Mouse (Mus musculus) liver, embryonic 13.5 days (tissue): ENCODE results near the gene Wdr26. TPM values are rescaled to one million over a fixed set of nuclear protein-coding genes. Genes with fewer than 3 reads are reported as not detected.

Experiments
- ATAC-seq: fragments of 200-750 bp; cut with Nextera tagmentation; 2 replicates; pipeline ENCODE4 v1.8.0; 2017; ENCODE audit warnings: low read depth, mild to moderate bottlenecking, moderate number of reproducible peaks, moderate library complexity
- DNase-seq: peaks from one replicate; pipeline ENCODE4 v3.0.0; 2022
- H3K27ac ChIP-seq: fragments of 300-500 bp; sonication (generic); 2 replicates; pipeline ENCODE4 v1.5.1; 2015; ENCODE audit warnings: moderate library complexity, mild to moderate bottlenecking, inconsistent platforms
- H3K27me3 ChIP-seq: fragments of 300-500 bp; sonication (generic); 2 replicates; pipeline ENCODE4 v1.6.1; 2015; ENCODE audit warnings: mild to moderate bottlenecking, inconsistent platforms
- H3K36me3 ChIP-seq: fragments of 300-500 bp; sonication (generic); 2 replicates; pipeline ENCODE4 v1.6.1; 2015; ENCODE audit warnings: mild to moderate bottlenecking, inconsistent platforms
- H3K4me1 ChIP-seq: fragments of 300-500 bp; sonication (generic); replicated peaks from 2 replicates; pipeline ENCODE4 v1.6.1; 2015; ENCODE audit warnings: inconsistent platforms
- H3K4me2 ChIP-seq: fragments of 300-500 bp; sonication (generic); 2 replicates; pipeline ENCODE4 v1.6.1; 2015; ENCODE audit warnings: inconsistent platforms, mild to moderate bottlenecking, moderate library complexity
- H3K4me3 ChIP-seq: fragments of 300-500 bp; sonication (generic); replicated peaks from 2 replicates; pipeline ENCODE4 v1.5.1; 2015; ENCODE audit warnings: mild to moderate bottlenecking, inconsistent platforms
- H3K9ac ChIP-seq: fragments of 300-500 bp; sonication (generic); 2 replicates; pipeline ENCODE4 v1.6.1; 2015; ENCODE audit warnings: mild to moderate bottlenecking, inconsistent platforms
- H3K9me3 ChIP-seq: fragments of 300-500 bp; sonication (generic); replicated peaks from 2 replicates; pipeline ENCODE4 v1.6.1; 2016; ENCODE audit warnings: inconsistent platforms
- WGBS: fragments of 180-500 bp; shearing (Covaris S2); methylation state at CpG from one replicate; pipeline ENCODE4 v1.1.7; 2015; ENCODE audit not compliant: insufficient replicate concordance; 5-methylcytosine and 5-hydroxymethylcytosine counted together
- polyA plus RNA-seq: library from polyadenylated mRNA; unstranded; fragments of >200 nt; fragmentation: Nextera tagmentation; extraction: Ambion mirVana; gene quantifications from 2 replicates; pipeline ENCODE4 v1.2.1, GENCODE M21; 2015

Wdr26 gene
- polyA plus RNA-seq, 1 experiment from 2014 or later = 55.6 TPM

GRCm38 (mm10) chr1:181151541-181151940 lies 60.3 kb downstream of the Wdr26 start:
- Histone ChIP-seq H3K4me3 (peak overlapping the region; percentile 96), H3K4me1 (peaks cover 60% of the 10 kb centered on the region), H3K9ac (peak overlapping the region; percentile 97), H3K36me3 (peaks cover 21% of the 10 kb centered on the region), H3K9me3 (no peaks in the 10 kb centered on the region), H3K4me2 (peak overlapping the region; percentile 91), H3K27ac (peak overlapping the region; percentile 86; the same call in 1 of the 2 replicates), H3K27me3 (no peaks in the 10 kb centered on the region)
- WGBS = 39% methylated on average over 5 of the region's 5 CpGs
- DNase-seq (no peak), ATAC-seq (no peak)

- H3K9me3 ChIP-seq = no peaks in the 10 kb centered on the region
- peak; percentile 87 for ATAC-seq
- peak overlapping the region; percentile 86 for H3K27ac ChIP-seq
- no peaks in the 10 kb centered on the region for H3K27me3 ChIP-seq
- peak; percentile 83 for DNase-seq
- WGBS = under 1% methylated on average over 59 of the region's 59 CpGs
- peak overlapping the region; percentile 96 for H3K4me3 ChIP-seq
- H3K4me1 ChIP-seq = peaks cover 66% of the 10 kb centered on the region
- H3K36me3 ChIP-seq = peaks cover 20% of the 10 kb centered on the region
- peak overlapping the region; percentile 97 for H3K9ac ChIP-seq
- H3K4me2 ChIP-seq = peak overlapping the region; percentile 91
Measured at GRCm38 (mm10) chr1:181150827-181151534, 60.8 kb downstream of the Wdr26 start.

GRCm38 (mm10) chr1:181150431-181150826 lies 61.4 kb downstream of the Wdr26 start:
- no peak for DNase-seq
- Histone ChIP-seq H3K27me3 (no peaks in the 10 kb centered on the region), H3K27ac (peak overlapping the region; percentile 82), H3K9ac (peak overlapping the region; percentile 37; the same call in 1 of the 2 replicates), H3K36me3 (peaks cover 14% of the 10 kb centered on the region), H3K9me3 (no peaks in the 10 kb centered on the region), H3K4me2 (peak overlapping the region; percentile 91), H3K4me1 (peaks cover 72% of the 10 kb centered on the region), H3K4me3 (peak overlapping the region; percentile 96)
- WGBS = 70% methylated on average over 3 of the region's 3 CpGs
- no peak for ATAC-seq

GRCm38 (mm10) chr1:181149373-181150017 lies 62.3 kb downstream of the Wdr26 start:
- peak overlapping the region; percentile 60 for H3K4me2 ChIP-seq
- peak overlapping the region; percentile 82 for H3K27ac ChIP-seq
- no peak for ATAC-seq

GRCm38 (mm10) chr1:181148540-181148939 lies 63.3 kb downstream of the Wdr26 start:
- peak overlapping the region; percentile 11 for H3K4me3 ChIP-seq
- ATAC-seq (peak; percentile 44), DNase-seq (peak; percentile 29)
- H3K9me3 ChIP-seq = no peaks in the 10 kb centered on the region
- H3K27me3 ChIP-seq = no peaks in the 10 kb centered on the region
- H3K27ac ChIP-seq = peak overlapping the region; percentile 82
- H3K4me1 ChIP-seq = peaks cover 72% of the 10 kb centered on the region
- WGBS = 23% methylated on average over 5 of the region's 5 CpGs
- peak overlapping the region; percentile 60 for H3K4me2 ChIP-seq
- peak overlapping the region; percentile 42; the same call in 1 of the 2 replicates for H3K9ac ChIP-seq
- no peaks in the 10 kb centered on the region for H3K36me3 ChIP-seq

More at GRCm38 (mm10) chr1:181149373-181150017, 62.3 kb downstream of the Wdr26 start:
- Histone ChIP-seq H3K4me3 (no peak overlapping the region), H3K36me3 (peaks cover 5% of the 10 kb centered on the region), H3K9ac (peak overlapping the region; percentile 42), H3K9me3 (no peaks in the 10 kb centered on the region), H3K27me3 (no peaks in the 10 kb centered on the region), H3K4me1 (peaks cover 71% of the 10 kb centered on the region)
- WGBS = 65% methylated on average over 3 of the region's 3 CpGs
- no peak for DNase-seq

GRCm38 (mm10) chr1:181146187-181146586 lies 65.6 kb downstream of the Wdr26 start:
- Histone ChIP-seq H3K4me2 (peak overlapping the region; percentile 81), H3K36me3 (peaks cover 6% of the 10 kb centered on the region), H3K4me1 (peaks cover 67% of the 10 kb centered on the region), H3K27ac (peak overlapping the region; percentile 51; the same call in 1 of the 2 replicates), H3K4me3 (peak overlapping the region; percentile 86), H3K27me3 (no peaks in the 10 kb centered on the region), H3K9me3 (no peaks in the 10 kb centered on the region), H3K9ac (peak overlapping the region; percentile 86)
- ATAC-seq (no peak), DNase-seq (no peak)
- 59% methylated on average over 2 of the region's 2 CpGs for WGBS

GRCm38 (mm10) chr1:181144966-181145365 lies 66.8 kb downstream of the Wdr26 start:
- no peaks in the 10 kb centered on the region for H3K27me3 ChIP-seq
- no peak for ATAC-seq
- DNase-seq = peak; percentile 16
- H3K4me3 ChIP-seq = peak overlapping the region; percentile 86
- H3K4me2 ChIP-seq = peak overlapping the region; percentile 81
- H3K9ac ChIP-seq = peak overlapping the region; percentile 86
- no peaks in the 10 kb centered on the region for H3K9me3 ChIP-seq
- peak overlapping the region; percentile 94 for H3K27ac ChIP-seq
- 7% methylated on average over 12 of the region's 12 CpGs for WGBS
- H3K36me3 ChIP-seq = peaks cover 18% of the 10 kb centered on the region
- H3K4me1 ChIP-seq = peaks cover 60% of the 10 kb centered on the region

- ATAC-seq = peak; percentile 97
- no peaks in the 10 kb centered on the region for H3K27me3 ChIP-seq
- DNase-seq = peak; percentile 91
- peak within 1 kb of the TSS; percentile 81 for H3K4me2 ChIP-seq
- under 1% methylated on average over 52 of the region's 52 CpGs for WGBS
- peaks cover 25% of the 10 kb centered on the region for H3K36me3 ChIP-seq
- H3K4me1 ChIP-seq = peaks cover 52% of the 10 kb centered on the region
- peak within 1 kb of the TSS; percentile 86 for H3K9ac ChIP-seq
- peak within 1 kb of the TSS; percentile 94 for H3K27ac ChIP-seq
- no peaks in the 10 kb centered on the region for H3K9me3 ChIP-seq
- H3K4me3 ChIP-seq = peak within 1 kb of the TSS; percentile 86
Measured at GRCm38 (mm10) chr1:181143950-181144836, 67.6 kb downstream of the Wdr26 start, which contains the start of the genes Nvl and Cnih4. Gene Nvl, minus strand, starts transcription at chr1:181144204. Gene Cnih4, plus strand, starts transcription at chr1:181144693.

GRCm38 (mm10) chr1:181143609-181143949 lies 68.2 kb downstream of the Wdr26 start:
- Histone ChIP-seq H3K36me3 (peaks cover 29% of the 10 kb centered on the region), H3K27me3 (no peaks in the 10 kb centered on the region), H3K9ac (peak overlapping the region; percentile 86), H3K27ac (peak overlapping the region; percentile 94), H3K9me3 (no peaks in the 10 kb centered on the region), H3K4me1 (peaks cover 46% of the 10 kb centered on the region), H3K4me3 (peak overlapping the region; percentile 86), H3K4me2 (peak overlapping the region; percentile 81)
- ATAC-seq = peak; percentile 24
- no peak for DNase-seq
- 0% methylated on average over 12 of the region's 12 CpGs for WGBS

GRCm38 (mm10) chr1:181138730-181139129 lies 73.1 kb downstream of the Wdr26 start:
- peaks cover 12% of the 10 kb centered on the region for H3K4me1 ChIP-seq
- no peak overlapping the region for H3K4me3 ChIP-seq
- H3K27ac ChIP-seq = no peak overlapping the region
- H3K9ac ChIP-seq = no peak overlapping the region
- H3K27me3 ChIP-seq = no peaks in the 10 kb centered on the region
- ATAC-seq (no peak), DNase-seq (no peak)
- peaks cover 67% of the 10 kb centered on the region for H3K36me3 ChIP-seq
- no peaks in the 10 kb centered on the region for H3K9me3 ChIP-seq
- WGBS = 82% methylated on average over 7 of the region's 7 CpGs
- no peak overlapping the region for H3K4me2 ChIP-seq

- H3K4me3 ChIP-seq = no peak overlapping the region
- 83% methylated on average over 6 of the region's 6 CpGs for WGBS
- no peak for ATAC-seq
- H3K4me1 ChIP-seq = 0 out of 2 replicates have a peak, but pooled peaks cover 2% of the 10 kb centered on the region
- no peak overlapping the region for H3K27ac ChIP-seq
- no peaks in the 10 kb centered on the region for H3K27me3 ChIP-seq
- H3K4me2 ChIP-seq = no peak overlapping the region
- H3K36me3 ChIP-seq = peaks cover 83% of the 10 kb centered on the region
- no peak overlapping the region for H3K9ac ChIP-seq
- DNase-seq = no peak
- no peaks in the 10 kb centered on the region for H3K9me3 ChIP-seq
Measured at GRCm38 (mm10) chr1:181131915-181132314, 79.9 kb downstream of the Wdr26 start.
